Mouse (Mus musculus) intestine, postnatal 0 days (tissue): ENCODE data around the gene Gm4779. TPM values are rescaled to one million over a fixed set of nuclear protein-coding genes. Genes with fewer than 3 reads are reported as not detected.

ENCODE experiments used
- ATAC-seq: fragments of 200-750 bp; cut with Nextera tagmentation; 2 replicates; pipeline ENCODE4 v1.8.0; 2017; ENCODE audit warnings: mild to moderate bottlenecking, moderate TSS enrichment, moderate library complexity
- H3K27ac ChIP-seq: fragments of 300-500 bp; sonication (generic); 2 replicates; pipeline ENCODE4 v1.5.1; 2014; ENCODE audit warnings: mild to moderate bottlenecking, low read depth, low read length, moderate library complexity
- H3K27me3 ChIP-seq: fragments of 300-500 bp; sonication (generic); replicated peaks from 2 replicates; pipeline ENCODE4 v1.6.1; 2014; ENCODE audit warnings: low read length, mixed read lengths; ENCODE audit not compliant: control insufficient read depth, insufficient read depth
- H3K36me3 ChIP-seq: fragments of 300-500 bp; sonication (generic); 2 replicates; pipeline ENCODE4 v1.6.1; 2014; ENCODE audit warnings: mild to moderate bottlenecking, moderate library complexity; ENCODE audit not compliant: control insufficient read depth, insufficient read depth
- H3K4me1 ChIP-seq: fragments of 300-500 bp; sonication (generic); replicated peaks from 2 replicates; pipeline ENCODE4 v1.6.1; 2014; ENCODE audit warnings: antibody characterized with exemption, low read length, mixed read lengths; ENCODE audit not compliant: control insufficient read depth, insufficient read depth
- H3K4me2 ChIP-seq: fragments of 300-500 bp; sonication (generic); replicated peaks from 2 replicates; pipeline ENCODE4 v1.6.1; 2014; ENCODE audit warnings: low read depth, mild to moderate bottlenecking, moderate library complexity
- H3K4me3 ChIP-seq: fragments of 300-500 bp; sonication (generic); 2 replicates; pipeline ENCODE4 v1.5.1; 2014; ENCODE audit warnings: low read depth, low read length
- H3K9ac ChIP-seq: fragments of 300-500 bp; sonication (generic); 2 replicates; pipeline ENCODE4 v1.6.1; 2014; ENCODE audit warnings: mild to moderate bottlenecking, low read depth, low read length
- H3K9me3 ChIP-seq: fragments of 300-500 bp; sonication (generic); 2 replicates; pipeline ENCODE4 v1.6.1; 2016; ENCODE audit warnings: mixed run types; ENCODE audit not compliant: control insufficient read depth
- CTCF ChIP-seq: sonication (generic); IDR thresholded peaks from 2 replicates; pipeline ENCODE4 v1.5.1; 2016; ENCODE audit warnings: low read depth, mild to moderate bottlenecking, control low read depth, antibody characterized with exemption, moderate library complexity
- WGBS: fragments of 180-500 bp; shearing (Covaris S2); extraction: QIAGEN DNeasy Blood & Tissue Kit; methylation state at CpG from one replicate; pipeline ENCODE4 v1.1.7; 2014; 5-methylcytosine and 5-hydroxymethylcytosine counted together
- polyA plus RNA-seq: library from polyadenylated mRNA; unstranded; fragments of >200 nt; fragmentation: Nextera tagmentation; extraction: Ambion mirVana; gene quantifications from 2 replicates; pipeline ENCODE4 v1.2.1, GENCODE M21; 2015

Gene Gm4779
- polyA plus RNA-seq, 1 experiment from 2014 or later: not detected

- Histone ChIP-seq H3K27ac (no peak overlapping the region), H3K9me3 (no peaks in the 10 kb centered on the region), H3K4me2 (no peak overlapping the region), H3K27me3 (no peaks in the 10 kb centered on the region), H3K9ac (no peak overlapping the region), H3K4me1 (no peaks in the 10 kb centered on the region), H3K36me3 (no peaks in the 10 kb centered on the region), H3K4me3 (no peak overlapping the region)
- ATAC-seq: no peak
- no peak for TF ChIP-seq CTCF
- WGBS: 51% methylated on average over 3 of the region's 3 CpGs
Measured at GRCm38 (mm10) chrX:101770307-101770706, 23.9 kb downstream of the Gm4779 start.

GRCm38 (mm10) chrX:101769478-101769877 is 24.7 kb downstream of the Gm4779 start:
- Histone ChIP-seq H3K27ac (no peak overlapping the region), H3K36me3 (no peaks in the 10 kb centered on the region), H3K4me1 (no peaks in the 10 kb centered on the region), H3K9me3 (no peaks in the 10 kb centered on the region), H3K4me3 (no peak overlapping the region), H3K4me2 (no peak overlapping the region), H3K9ac (no peak overlapping the region), H3K27me3 (no peaks in the 10 kb centered on the region)
- TF ChIP-seq CTCF: no peak
- WGBS: 48% methylated on average over 2 of the region's 2 CpGs
- ATAC-seq: no peak

DNA sequence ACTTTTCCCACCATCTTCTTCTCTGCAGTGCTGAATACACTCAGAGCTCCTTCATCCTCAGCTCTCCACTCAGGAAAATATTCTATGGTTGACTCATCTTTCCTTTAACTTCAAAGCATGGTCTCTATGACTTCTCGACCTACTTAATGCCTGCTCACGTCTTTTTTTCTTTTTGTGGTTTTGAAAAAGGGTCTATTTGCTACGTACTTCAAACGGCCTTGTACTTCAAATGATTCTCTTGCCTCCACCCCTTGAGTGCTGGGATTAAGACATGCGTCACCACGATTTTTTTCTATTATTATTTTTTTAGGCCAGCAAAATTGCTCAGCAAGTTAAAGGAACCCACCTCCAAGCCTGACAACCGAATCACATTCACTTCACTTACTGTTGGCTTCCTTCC is 26.9 kb downstream of the Gm4779 start:
- Histone ChIP-seq H3K4me1 (no peaks in the 10 kb centered on the region), H3K27me3 (no peaks in the 10 kb centered on the region), H3K27ac (no peak overlapping the region), H3K4me3 (no peak overlapping the region), H3K9ac (no peak overlapping the region), H3K9me3 (no peaks in the 10 kb centered on the region), H3K36me3 (no peaks in the 10 kb centered on the region), H3K4me2 (no peak overlapping the region)
- 68% methylated on average over 7 of the region's 7 CpGs for WGBS
- ATAC-seq: no peak
- TF ChIP-seq CTCF: no peak

- no peak for TF ChIP-seq CTCF
- no peak for ATAC-seq
- Histone ChIP-seq H3K4me1 (no peaks in the 10 kb centered on the region), H3K4me2 (no peak overlapping the region), H3K27me3 (no peaks in the 10 kb centered on the region), H3K36me3 (no peaks in the 10 kb centered on the region), H3K9me3 (no peaks in the 10 kb centered on the region), H3K27ac (no peak overlapping the region), H3K4me3 (no peak overlapping the region), H3K9ac (no peak overlapping the region)
- WGBS: 72% methylated on average over 4 of the region's 4 CpGs
Measured at GRCm38 (mm10) chrX:101765111-101765510, 29.1 kb downstream of the Gm4779 start.

- H3K36me3 ChIP-seq: no peaks in the 10 kb centered on the region
- no peak overlapping the region for H3K4me3 ChIP-seq
- no peaks in the 10 kb centered on the region for H3K4me1 ChIP-seq
- H3K27ac ChIP-seq: no peak overlapping the region
- H3K4me2 ChIP-seq: no peak overlapping the region
- no peaks in the 10 kb centered on the region for H3K27me3 ChIP-seq
- TF ChIP-seq CTCF: no peak
- no peaks in the 10 kb centered on the region for H3K9me3 ChIP-seq
- H3K9ac ChIP-seq: no peak overlapping the region
- 68% methylated on average over 5 of the region's 5 CpGs for WGBS
- ATAC-seq: no peak
Measured at GRCm38 (mm10) chrX:101764621-101765020, 29.6 kb downstream of the Gm4779 start.

DNA sequence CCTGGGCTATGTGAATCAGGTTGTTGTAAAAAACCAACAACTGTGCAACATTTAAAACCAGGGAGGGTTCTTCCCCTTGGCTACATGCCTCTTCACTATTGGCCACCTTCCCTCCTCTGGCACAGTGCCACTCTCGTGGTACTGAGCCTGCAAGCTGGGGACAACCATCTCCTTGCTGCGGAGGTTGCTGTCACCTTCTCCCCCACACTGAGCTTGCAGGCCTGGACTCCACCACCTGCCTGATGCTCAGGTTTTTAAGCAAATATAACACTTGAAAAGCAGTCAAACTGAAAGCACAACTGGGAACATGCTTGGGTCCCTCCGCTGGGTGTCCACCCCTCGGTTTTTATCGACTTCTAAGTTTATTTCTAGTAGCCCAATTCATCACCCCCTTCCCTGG is 39.7 kb downstream of the Gm4779 start:
- Histone ChIP-seq H3K36me3 (no peaks in the 10 kb centered on the region), H3K4me1 (no peaks in the 10 kb centered on the region), H3K9ac (no peak overlapping the region), H3K27ac (no peak overlapping the region), H3K27me3 (no peaks in the 10 kb centered on the region), H3K4me2 (no peak overlapping the region), H3K9me3 (no peaks in the 10 kb centered on the region), H3K4me3 (no peak overlapping the region)
- WGBS: 69% methylated on average over 5 of the region's 5 CpGs
- no peak for ATAC-seq
- TF ChIP-seq CTCF: no peak

DNA sequence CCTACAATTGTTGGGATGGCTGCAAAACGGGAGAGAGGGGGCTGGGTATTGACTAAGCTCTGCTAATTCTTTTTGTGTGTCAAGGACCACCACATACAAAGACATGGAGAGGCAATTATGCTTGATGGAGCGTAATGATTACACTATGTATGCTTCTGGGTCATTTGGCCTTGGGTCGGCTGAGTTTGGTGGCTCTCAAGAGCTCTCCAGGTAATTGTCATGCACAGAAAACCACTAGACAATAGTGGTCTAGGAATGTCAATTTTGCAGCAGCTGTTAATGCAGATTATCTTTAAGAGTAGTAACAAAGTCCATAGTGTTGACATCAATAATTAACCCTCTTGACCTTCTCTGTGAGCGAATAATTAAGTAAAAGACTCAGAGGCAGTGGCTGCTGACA is 44.1 kb downstream of the Gm4779 start:
- no peak overlapping the region for H3K4me2 ChIP-seq
- no peak for TF ChIP-seq CTCF
- no peaks in the 10 kb centered on the region for H3K27me3 ChIP-seq
- H3K4me3 ChIP-seq: no peak overlapping the region
- 65% methylated on average over 4 of the region's 4 CpGs for WGBS
- no peak overlapping the region for H3K27ac ChIP-seq
- H3K9me3 ChIP-seq: no peaks in the 10 kb centered on the region
- no peak overlapping the region for H3K9ac ChIP-seq
- no peak for ATAC-seq
- no peaks in the 10 kb centered on the region for H3K36me3 ChIP-seq
- H3K4me1 ChIP-seq: no peaks in the 10 kb centered on the region
